8 mouse cellular contexts compared by ENCODE assay signal in genomic region chr11:113750571-113751483, GRCm38 (mm10). TPM values are rescaled to one million over a fixed set of nuclear protein-coding genes. Genes with fewer than 3 reads are reported as not detected.
DNase-seq lines count a peak whose midpoint lies in the region; ATAC-seq lines count a peak whose summit lies in the region.

No protein-coding gene starts in this region.

- no peaks in the 10 kb centered on the region for H3K27me3 ChIP-seq in hindbrain, embryonic 11.5 days (ENCODE audit: control insufficient read depth, insufficient read depth, low read length)

- H3K4me2 ChIP-seq in hindbrain, embryonic 11.5 days (replicated peaks; ENCODE audit: low read depth, low read length): peak overlapping the region; percentile 81

- peaks cover 21% of the 10 kb centered on the region for H3K4me1 ChIP-seq in hindbrain, embryonic 11.5 days (replicated peaks; ENCODE audit: control insufficient read depth, insufficient read depth, low read length)

- peak overlapping the region; percentile 72 for H3K4me3 ChIP-seq in hindbrain, embryonic 11.5 days (ENCODE audit: low read depth, low read length)

- H3K36me3 ChIP-seq in hindbrain, embryonic 11.5 days (ENCODE audit: control insufficient read depth, insufficient read depth, low read length): no peaks in the 10 kb centered on the region

- peak overlapping the region; percentile 96 for H3K27ac ChIP-seq in hindbrain, embryonic 11.5 days (ENCODE audit: low read depth, low read length)

- H3K9ac ChIP-seq in hindbrain, embryonic 11.5 days (ENCODE audit: low read depth, low read length): peak overlapping the region; percentile 84

- under 1% methylated on average over 67 of the region's 67 CpGs for WGBS in hindbrain, embryonic 11.5 days

- DNase-seq in R1 (ENCODE audit: low read depth, low spot score): peak; percentile 79
- peak; percentile 47 for DNase-seq in cerebellum, adult 9-11 months
- DNase-seq in frontal cortex, postnatal 10 days (ENCODE audit: low spot score in 2 of 2): peak; percentile 67 to 72
- DNase-seq in hindbrain, embryonic 11.5 days (ENCODE audit: low spot score): peak; percentile 83
- peak; percentile 70 to 71 for DNase-seq in layer of hippocampus, postnatal 25 days (ENCODE audit: extremely low spot score in 1 of 2, low spot score in 1 of 2)
- peak; percentile 83 for DNase-seq in lung, postnatal 14 days
- peak; percentile 73 for DNase-seq in ovary, postnatal 36 days (ENCODE audit: low spot score)
- peak; percentile 82 to 84 for DNase-seq in thymus, postnatal 36 days

- ATAC-seq in hindbrain, embryonic 11.5 days (ENCODE audit: low FRiP score): peak; percentile 48; the same call in 1 of the 2 replicates

- H3K9me3 ChIP-seq in hindbrain, embryonic 11.5 days (ENCODE audit: control insufficient read depth, low read length): no peaks in the 10 kb centered on the region

RNA-seq across cellular contexts. Expression of gene Cdc42ep4, which starts 0.9 kb away (rescaled TPM):
- 64.5 and 68.6 TPM in 2 replicates for polyA plus RNA-seq in hindbrain, embryonic 11.5 days (2014; fragmentation: Nextera tagmentation; extraction: Ambion mirVana)
- total RNA-seq in layer of hippocampus, postnatal 25 days (2021): 10 to 100 TPM; 41.4 to 41.8 TPM

RNA-seq across cellular contexts. Expression of gene Cpsf4l, which starts 41.0 kb away (rescaled TPM):
- 0.80 and 0.86 TPM in 2 replicates for polyA plus RNA-seq in hindbrain, embryonic 11.5 days (2014; fragmentation: Nextera tagmentation; extraction: Ambion mirVana)
- under 1 TPM in 1 of 2 experiments, not detected in 1; 0.22 TPM for total RNA-seq in layer of hippocampus, postnatal 25 days (2021)

Comparison
In these comparisons a context has a peak if more than half of its experiments do, and no peak if none do; other contexts are left out.
1. Peak in every context shown above with its lines: DNase-seq, ATAC-seq, H3K4me3 ChIP-seq and H3K27ac ChIP-seq.